Mouse (Mus musculus) CH12.LX (cell line): ENCODE data around the gene Wdr83.

ENCODE experiments used
- BHLHE40 ChIP-seq: IDR thresholded peaks from 2 replicates; pipeline ENCODE4 v1.6.1; 2011; ENCODE audit warnings: mild to moderate bottlenecking, low read depth, low read length, improper control_type of control experiment
- CTCF ChIP-seq, 2 experiments: IDR thresholded peaks in 1 of 2; conservative IDR thresholded peaks in 1 of 2; 2 replicates each; pipeline ENCODE4 v1.5.1; 2011 to 2012; ENCODE audit warnings: low read depth in 2 of 2, low read length in 2 of 2, improper control_type of control experiment in 1 of 2, inconsistent platforms in 1 of 2, mild to moderate bottlenecking in 1 of 2, moderate library complexity in 1 of 2
- MAX ChIP-seq: IDR thresholded peaks from 2 replicates; pipeline ENCODE4 v1.6.1; 2011; ENCODE audit warnings: low read length, improper control_type of control experiment
- TBP ChIP-seq: conservative IDR thresholded peaks from 2 replicates; pipeline ENCODE4 v1.6.1; 2011; ENCODE audit warnings: low read depth, low read length, improper control_type of control experiment

DNA sequence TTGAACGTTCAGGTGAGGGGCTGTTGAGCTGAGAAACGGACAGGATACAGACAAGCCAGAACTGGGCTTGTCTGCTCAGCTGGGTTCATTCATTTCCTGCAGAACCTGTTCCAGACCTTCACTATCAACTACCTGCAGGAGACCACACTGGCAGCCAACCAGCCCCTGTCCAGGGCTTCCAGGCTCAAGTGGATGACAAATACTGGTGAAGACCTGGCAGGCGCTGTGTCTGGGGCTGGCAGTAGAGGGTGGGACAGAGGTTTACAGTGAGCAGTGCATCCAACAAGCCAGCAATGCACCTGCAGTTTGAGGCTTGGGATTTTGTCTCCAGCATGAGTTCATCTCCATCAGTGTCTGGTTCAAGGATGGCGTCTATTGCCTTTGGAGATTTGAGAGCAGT lies 15.7 kb upstream of the Wdr83 start:
- TF ChIP-seq MAX (no peak), TBP (no peak), BHLHE40 (no peak), CTCF (conservative IDR thresholded peaks at IDR 0.05 in 1 of 2, IDR thresholded peaks at IDR 0.05 in 1 of 2; ENCODE audit: low read depth in 2 of 2, low read length in 2 of 2) (no peak)
